Mouse (Mus musculus) stomach, embryonic 16.5 days (tissue): ENCODE measurements around the gene Rnf41. TPM values are rescaled to one million over a fixed set of nuclear protein-coding genes. Genes with fewer than 3 reads are reported as not detected.

ENCODE experiments used
- ATAC-seq: fragments of 200-750 bp; cut with Nextera tagmentation; 2 replicates; pipeline ENCODE4 v1.8.0; 2017; ENCODE audit warnings: moderate number of reproducible peaks, moderate TSS enrichment; ENCODE audit not compliant: insufficient read depth, low FRiP score
- H3K27ac ChIP-seq: fragments of 300-500 bp; sonication (generic); 2 replicates; pipeline ENCODE4 v1.5.1; 2014; ENCODE audit warnings: low read length
- H3K27me3 ChIP-seq: fragments of 300-500 bp; sonication (generic); 2 replicates; pipeline ENCODE4 v1.6.1; 2014; ENCODE audit warnings: low read length, control low read depth, mixed read lengths; ENCODE audit not compliant: control insufficient read depth, insufficient read depth
- H3K36me3 ChIP-seq: fragments of 300-500 bp; sonication (generic); 2 replicates; pipeline ENCODE4 v1.6.1; 2014; ENCODE audit warnings: low read length; ENCODE audit not compliant: control insufficient read depth, insufficient read depth
- H3K4me1 ChIP-seq: fragments of 300-500 bp; sonication (generic); 2 replicates; pipeline ENCODE4 v1.6.1; 2014; ENCODE audit warnings: low read length, control low read depth, mixed read lengths; ENCODE audit not compliant: control insufficient read depth, insufficient read depth
- H3K4me2 ChIP-seq: fragments of 300-500 bp; sonication (generic); 2 replicates; pipeline ENCODE4 v1.6.1; 2014; ENCODE audit warnings: low read depth, low read length, mixed read lengths
- H3K4me3 ChIP-seq: fragments of 300-500 bp; sonication (generic); replicated peaks from 2 replicates; pipeline ENCODE4 v1.5.1; 2014; ENCODE audit warnings: mild to moderate bottlenecking, low read length
- H3K9ac ChIP-seq: fragments of 300-500 bp; sonication (generic); 2 replicates; pipeline ENCODE4 v1.6.1; 2014; ENCODE audit warnings: low read length
- H3K9me3 ChIP-seq: fragments of 300-500 bp; sonication (generic); replicated peaks from 2 replicates; pipeline ENCODE4 v1.6.1; 2016; ENCODE audit warnings: low read length, control low read depth; ENCODE audit not compliant: control insufficient read depth
- WGBS: fragments of 180-500 bp; shearing (Covaris S2); extraction: QIAGEN DNeasy Blood & Tissue Kit; methylation state at CpG from one replicate; pipeline ENCODE4 v1.1.7; 2014; 5-methylcytosine and 5-hydroxymethylcytosine counted together
- polyA plus RNA-seq: library from polyadenylated mRNA; unstranded; fragments of >200 nt; fragmentation: Nextera tagmentation; extraction: Ambion mirVana; gene quantifications from 2 replicates; pipeline ENCODE4 v1.2.1, GENCODE M21; 2015

Gene Rnf41
- polyA plus RNA-seq, 1 experiment from 2014 or later, result 37.0 TPM

GRCm38 (mm10) chr10:128396017-128396673 lies 15.3 kb upstream of the Rnf41 start:
- Histone ChIP-seq H3K4me2 (no peak overlapping the region), H3K27ac (no peak overlapping the region), H3K4me1 (peaks cover 6% of the 10 kb centered on the region), H3K4me3 (no peak overlapping the region), H3K27me3 (no peaks in the 10 kb centered on the region), H3K9ac (no peak overlapping the region), H3K36me3 (peaks cover 3% of the 10 kb centered on the region; the same call in 1 of the 2 replicates), H3K9me3 (no peaks in the 10 kb centered on the region)
- 45% methylated on average over 11 of the region's 11 CpGs for WGBS
- ATAC-seq, result no peak

DNA sequence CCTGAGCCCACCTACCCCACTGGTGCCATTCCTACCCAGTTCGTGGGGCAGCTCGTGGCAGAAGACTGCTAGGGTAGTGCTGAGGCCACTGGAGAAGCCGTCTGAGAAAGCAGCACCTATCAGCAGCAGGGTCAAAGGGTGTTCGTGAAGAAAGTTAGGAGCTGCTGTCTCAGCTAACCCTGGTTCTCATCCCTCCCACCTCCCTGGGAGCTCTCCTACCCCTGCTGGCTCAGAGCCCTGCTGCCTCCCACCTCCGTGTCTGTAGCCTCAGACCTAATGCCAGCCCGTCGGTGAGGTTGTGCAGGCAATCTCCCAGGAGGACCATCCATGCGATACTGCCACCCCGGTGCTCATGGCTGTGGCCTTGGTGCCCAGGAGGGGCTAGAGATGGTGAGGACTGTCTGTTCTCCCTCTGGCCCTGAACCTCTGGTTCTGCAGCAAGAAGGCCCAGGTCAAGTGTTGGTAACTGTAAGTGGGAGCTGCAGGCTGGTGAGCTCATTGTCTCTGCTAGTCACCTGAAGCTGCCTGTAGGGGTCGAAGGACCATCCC lies 14.7 kb upstream of the Rnf41 start:
- Histone ChIP-seq H3K9ac (no peak overlapping the region), H3K4me2 (no peak overlapping the region), H3K36me3 (peaks cover 3% of the 10 kb centered on the region; the same call in 1 of the 2 replicates), H3K27ac (no peak overlapping the region), H3K27me3 (no peaks in the 10 kb centered on the region), H3K4me3 (no peak overlapping the region), H3K9me3 (no peaks in the 10 kb centered on the region), H3K4me1 (peaks cover 6% of the 10 kb centered on the region)
- 60% methylated on average over 10 of the region's 10 CpGs for WGBS
- no peak for ATAC-seq

GRCm38 (mm10) chr10:128397466-128397865 lies 14.0 kb upstream of the Rnf41 start:
- peak; percentile 65 for ATAC-seq
- Histone ChIP-seq H3K9me3 (no peaks in the 10 kb centered on the region), H3K27ac (no peak overlapping the region), H3K4me2 (no peak overlapping the region), H3K4me3 (no peak overlapping the region), H3K9ac (no peak overlapping the region), H3K27me3 (no peaks in the 10 kb centered on the region), H3K36me3 (peaks cover 3% of the 10 kb centered on the region; the same call in 1 of the 2 replicates), H3K4me1 (peaks cover 6% of the 10 kb centered on the region)
- 63% methylated on average over 7 of the region's 7 CpGs for WGBS

GRCm38 (mm10) chr10:128400338-128400737 lies 11.1 kb upstream of the Rnf41 start:
- peak overlapping the region; percentile 14; the same call in 1 of the 2 replicates for H3K9ac ChIP-seq
- peak overlapping the region; percentile 25; the same call in 1 of the 2 replicates for H3K4me2 ChIP-seq
- H3K4me3 ChIP-seq, result peak overlapping the region; percentile 12
- H3K36me3 ChIP-seq, result no peaks in the 10 kb centered on the region
- no peaks in the 10 kb centered on the region for H3K9me3 ChIP-seq
- peak; percentile 68 for ATAC-seq
- 14% methylated on average over 5 of the region's 5 CpGs for WGBS
- H3K27ac ChIP-seq, result 0 out of 2 replicates have a peak overlapping the region, but pooled peaks have one; percentile 22
- no peaks in the 10 kb centered on the region for H3K27me3 ChIP-seq
- H3K4me1 ChIP-seq, result peaks cover 6% of the 10 kb centered on the region

- Histone ChIP-seq H3K36me3 (no peaks in the 10 kb centered on the region), H3K9me3 (no peaks in the 10 kb centered on the region), H3K27ac (peak within 1 kb of the TSS; percentile 22; the same call in 1 of the 2 replicates), H3K9ac (peak within 1 kb of the TSS; percentile 14; the same call in 1 of the 2 replicates), H3K4me3 (peak within 1 kb of the TSS; percentile 12), H3K4me2 (peak within 1 kb of the TSS; percentile 25; the same call in 1 of the 2 replicates), H3K27me3 (no peaks in the 10 kb centered on the region), H3K4me1 (peaks cover 6% of the 10 kb centered on the region)
- no peak for ATAC-seq
- 32% methylated on average over 2 of the region's 2 CpGs for WGBS
Measured at GRCm38 (mm10) chr10:128401056-128401455, 10.4 kb upstream of the Rnf41 start, which contains the start of gene Slc39a5. Gene Slc39a5, minus strand, starts transcription at chr10:128401229.

DNA sequence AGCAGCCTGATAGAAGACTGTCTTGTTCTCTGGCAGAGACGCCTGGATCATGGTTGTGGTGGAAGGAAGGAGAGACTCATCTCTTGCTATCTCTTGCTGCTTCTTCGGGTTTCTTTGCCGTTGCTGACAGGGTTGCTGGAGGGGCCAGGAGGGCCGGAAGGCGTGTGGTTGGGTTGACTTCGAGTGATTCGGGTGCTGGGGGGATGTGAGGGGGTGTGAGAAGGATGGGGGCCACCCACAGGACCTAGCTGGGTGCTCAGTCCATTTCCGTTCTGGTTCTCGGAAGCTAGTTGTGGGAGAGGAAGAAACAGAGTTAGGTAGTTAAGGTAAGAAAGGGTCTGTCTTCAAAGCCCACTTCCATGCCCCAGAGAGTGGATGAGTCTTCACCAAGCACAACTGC lies 9.8 kb upstream of the Rnf41 start:
- no peak overlapping the region for H3K4me3 ChIP-seq
- no peak overlapping the region for H3K9ac ChIP-seq
- H3K27me3 ChIP-seq, result no peaks in the 10 kb centered on the region
- 83% methylated on average over 9 of the region's 9 CpGs for WGBS
- no peak overlapping the region for H3K4me2 ChIP-seq
- peaks cover 6% of the 10 kb centered on the region for H3K4me1 ChIP-seq
- H3K9me3 ChIP-seq, result no peaks in the 10 kb centered on the region
- H3K27ac ChIP-seq, result no peak overlapping the region
- no peak for ATAC-seq
- no peaks in the 10 kb centered on the region for H3K36me3 ChIP-seq

DNA sequence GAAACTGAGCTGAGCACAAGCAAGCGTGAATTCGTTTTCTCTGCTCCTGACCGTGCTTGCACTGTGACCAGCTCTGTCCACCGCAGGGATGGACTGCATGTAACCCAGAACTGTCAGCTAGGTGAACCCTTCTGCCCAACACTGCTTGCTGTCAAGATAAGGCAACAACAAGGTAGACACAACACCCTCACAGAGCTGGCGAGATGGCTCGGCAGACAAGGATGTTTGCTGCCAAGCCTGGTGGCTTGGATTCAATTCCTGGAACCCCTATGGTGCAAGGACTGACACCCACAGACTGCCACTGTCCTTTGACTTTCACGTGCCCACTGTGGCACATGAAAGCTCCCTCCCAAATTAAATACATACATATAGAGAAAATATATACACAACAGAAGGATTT lies 7.5 kb upstream of the Rnf41 start:
- Histone ChIP-seq H3K4me1 (0 out of 2 replicates have a peak, but pooled peaks cover 6% of the 10 kb centered on the region), H3K4me2 (no peak overlapping the region), H3K9ac (no peak overlapping the region), H3K9me3 (no peaks in the 10 kb centered on the region), H3K27ac (no peak overlapping the region), H3K36me3 (no peaks in the 10 kb centered on the region), H3K4me3 (no peak overlapping the region), H3K27me3 (no peaks in the 10 kb centered on the region)
- 89% methylated on average over 7 of the region's 7 CpGs for WGBS
- ATAC-seq, result no peak

DNA sequence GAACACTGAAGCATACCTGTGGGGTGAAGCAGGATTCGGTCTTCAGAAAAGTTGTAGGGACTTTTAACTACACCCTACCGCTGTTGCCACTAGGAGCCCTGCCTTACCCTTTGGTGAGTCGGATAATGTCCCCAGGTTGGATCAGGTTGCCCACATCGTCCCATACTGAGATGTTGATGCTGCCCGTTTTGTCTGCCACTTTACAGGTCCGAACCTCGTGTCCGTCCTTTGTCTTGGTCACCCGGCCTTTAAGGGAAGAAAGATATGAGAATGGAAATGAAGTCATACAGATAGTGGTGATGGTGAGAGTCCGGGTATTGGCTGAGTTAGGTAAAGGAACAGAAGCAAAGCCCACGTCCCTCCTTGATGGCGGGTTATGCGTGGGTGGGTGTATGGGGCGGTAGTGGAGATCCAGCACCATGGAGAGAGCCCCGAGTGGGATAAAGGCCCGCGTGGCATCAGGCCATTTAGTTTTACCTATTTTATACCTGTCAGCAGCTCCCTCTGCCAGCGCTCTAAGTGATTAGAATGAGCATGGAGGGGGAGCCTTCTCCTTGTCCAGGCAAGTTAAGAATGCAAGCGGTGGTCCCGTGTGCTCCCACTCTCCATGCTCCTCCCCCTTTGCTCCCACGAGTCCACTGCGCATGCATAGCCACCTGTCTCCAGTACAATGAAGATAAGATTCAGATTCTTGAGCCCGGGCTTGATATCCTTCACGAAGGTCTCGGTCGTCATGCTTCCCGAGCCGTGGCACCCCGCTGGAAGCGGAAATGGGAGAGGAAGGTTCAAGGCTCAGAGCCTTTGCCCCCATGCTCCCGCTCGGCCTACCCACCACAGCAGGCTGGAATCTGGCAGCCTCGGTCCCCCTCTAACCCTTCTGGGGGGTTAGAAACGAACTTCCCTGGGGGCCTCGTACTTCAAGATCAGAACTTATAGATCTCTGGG lies 2.6 kb upstream of the Rnf41 start:
- WGBS, result 16% methylated on average over 35 of the region's 35 CpGs
- ATAC-seq, result no peak

More for the DNA sequence above, 2.6 kb upstream of the Rnf41 start:
- peak overlapping the region; percentile 75 for H3K4me2 ChIP-seq
- no peaks in the 10 kb centered on the region for H3K9me3 ChIP-seq
- no peaks in the 10 kb centered on the region for H3K27me3 ChIP-seq
- H3K27ac ChIP-seq, result peak overlapping the region; percentile 58
- peaks cover 22% of the 10 kb centered on the region for H3K4me1 ChIP-seq
- no peaks in the 10 kb centered on the region for H3K36me3 ChIP-seq
- peak overlapping the region; percentile 80 for H3K9ac ChIP-seq
- H3K4me3 ChIP-seq, result peak overlapping the region; percentile 71
